Mouse (Mus musculus) forebrain, embryonic 16.5 days (tissue): ENCODE data around the gene Htatip2. TPM values are rescaled to one million over a fixed set of nuclear protein-coding genes. Genes with fewer than 3 reads are reported as not detected.
A peak's percentile ranks its signal among the peaks of the same experiment; 100 is the strongest.

Source experiments
- ATAC-seq: fragments of 200-750 bp; cut with Nextera tagmentation; 2 replicates; pipeline ENCODE4 v1.8.0; 2017; ENCODE audit warnings: mild to moderate bottlenecking, moderate library complexity
- H3K27ac ChIP-seq: fragments of 300-500 bp; sonication (generic); 2 replicates; pipeline ENCODE4 v1.5.1; 2014; ENCODE audit warnings: low read length, control low read depth
- H3K27me3 ChIP-seq: fragments of 300-500 bp; sonication (generic); replicated peaks from 2 replicates; pipeline ENCODE4 v1.6.1; 2014; ENCODE audit warnings: low read length; ENCODE audit not compliant: control insufficient read depth, insufficient read depth
- H3K36me3 ChIP-seq: fragments of 300-500 bp; sonication (generic); 2 replicates; pipeline ENCODE4 v1.6.1; 2014; ENCODE audit not compliant: control insufficient read depth, insufficient read depth
- H3K4me1 ChIP-seq: fragments of 300-500 bp; sonication (generic); replicated peaks from 2 replicates; pipeline ENCODE4 v1.6.1; 2014; ENCODE audit warnings: low read length; ENCODE audit not compliant: control insufficient read depth, insufficient read depth
- H3K4me2 ChIP-seq: fragments of 300-500 bp; sonication (generic); 2 replicates; pipeline ENCODE4 v1.6.1; 2014; ENCODE audit warnings: mild to moderate bottlenecking, low read length, control low read depth
- H3K4me3 ChIP-seq: fragments of 300-500 bp; sonication (generic); replicated peaks from 2 replicates; pipeline ENCODE4 v1.5.1; 2014; ENCODE audit warnings: mild to moderate bottlenecking, low read length, control low read depth
- H3K9ac ChIP-seq: fragments of 300-500 bp; sonication (generic); replicated peaks from 2 replicates; pipeline ENCODE4 v1.6.1; 2014; ENCODE audit warnings: low read depth, low read length, control low read depth
- H3K9me3 ChIP-seq: fragments of 300-500 bp; sonication (generic); 2 replicates; pipeline ENCODE4 v1.6.1; 2016; ENCODE audit warnings: low read length; ENCODE audit not compliant: control insufficient read depth
- WGBS: fragments of 180-500 bp; shearing (Covaris S2); extraction: QIAGEN DNeasy Blood & Tissue Kit; methylation state at CpG from one replicate; pipeline ENCODE4 v1.1.7; 2014; 5-methylcytosine and 5-hydroxymethylcytosine counted together
- polyA plus RNA-seq: library from polyadenylated mRNA; unstranded; fragments of >200 nt; fragmentation: Nextera tagmentation; extraction: Ambion mirVana; gene quantifications from 2 replicates; pipeline ENCODE4 v1.2.1, GENCODE M21; 2015

The Htatip2 gene
- polyA plus RNA-seq, 1 experiment from 2014 or later: 2.5 TPM

DNA sequence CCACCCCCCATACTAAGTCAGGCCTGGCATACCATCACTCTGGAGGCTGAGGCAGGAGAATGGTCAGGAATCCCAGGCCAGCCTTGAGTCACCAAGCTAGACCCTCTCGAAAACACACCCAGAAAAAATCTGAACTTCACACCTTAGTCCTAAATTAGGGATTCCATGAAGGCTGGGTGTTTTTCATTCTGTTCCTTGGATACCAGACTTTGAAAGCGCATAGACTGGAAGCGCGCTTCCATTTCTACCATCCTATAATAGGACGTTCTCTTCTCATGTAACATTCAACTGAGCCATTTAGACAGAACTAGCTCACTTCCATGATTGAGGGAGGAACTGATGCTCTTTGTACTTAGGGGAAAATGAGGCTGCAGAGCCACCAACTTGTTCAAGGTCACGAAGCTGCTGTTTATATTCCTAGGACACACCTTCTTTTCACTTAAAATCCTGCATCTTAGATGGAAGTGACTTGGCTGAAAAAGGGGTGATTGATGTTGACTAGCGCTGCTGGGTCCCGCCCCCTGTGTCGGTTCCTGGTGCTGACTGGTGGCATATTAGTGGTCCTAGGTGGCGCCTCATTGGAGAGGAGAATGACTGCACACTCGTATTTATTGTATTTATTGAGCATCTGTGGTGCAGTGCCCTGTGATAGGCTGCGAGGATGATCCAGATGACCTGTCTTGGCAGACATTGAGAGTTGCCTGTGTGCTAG is 20.1 kb downstream of the Htatip2 start:
- Histone ChIP-seq H3K4me2 (peak overlapping the region; percentile 66), H3K4me3 (peak overlapping the region; percentile 64), H3K36me3 (peaks cover 8% of the 10 kb centered on the region), H3K4me1 (peaks cover 14% of the 10 kb centered on the region), H3K27me3 (no peaks in the 10 kb centered on the region), H3K27ac (no peak overlapping the region; the same call in 1 of the 2 replicates), H3K9ac (peak overlapping the region; percentile 74), H3K9me3 (no peaks in the 10 kb centered on the region)
- WGBS: 72% methylated on average over 12 of the region's 12 CpGs
- peak; percentile 5; the same call in 1 of the 2 replicates for ATAC-seq

DNA sequence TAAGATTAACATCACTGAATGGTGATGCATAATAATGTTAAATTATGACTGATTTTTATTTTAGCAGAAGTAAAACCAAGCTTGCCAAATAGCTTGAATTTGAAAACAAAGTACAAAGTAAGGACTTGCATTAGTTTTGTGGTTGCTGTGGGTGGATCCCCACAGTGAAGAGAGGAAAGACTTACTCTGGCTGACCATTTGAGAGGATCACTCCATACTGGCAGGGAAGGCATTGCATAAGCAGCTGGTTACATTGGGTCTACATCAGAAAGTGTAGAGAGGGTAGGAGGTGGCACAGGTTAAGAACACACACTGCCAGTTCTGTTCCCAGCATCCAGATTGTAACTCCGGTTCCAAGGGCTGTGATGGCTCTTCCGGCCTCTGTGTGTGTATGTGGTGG is 24.1 kb downstream of the Htatip2 start:
- Histone ChIP-seq H3K4me1 (peaks cover 14% of the 10 kb centered on the region), H3K9me3 (no peaks in the 10 kb centered on the region), H3K4me2 (no peak overlapping the region), H3K27ac (no peak overlapping the region), H3K9ac (no peak overlapping the region), H3K4me3 (no peak overlapping the region), H3K27me3 (no peaks in the 10 kb centered on the region), H3K36me3 (peaks cover 14% of the 10 kb centered on the region)
- 98% methylated on average over 2 of the region's 2 CpGs for WGBS
- no peak for ATAC-seq

GRCm38 (mm10) chr7:49785141-49785540 is 26.2 kb downstream of the Htatip2 start:
- no peak for ATAC-seq
- peaks cover 15% of the 10 kb centered on the region for H3K36me3 ChIP-seq

DNA sequence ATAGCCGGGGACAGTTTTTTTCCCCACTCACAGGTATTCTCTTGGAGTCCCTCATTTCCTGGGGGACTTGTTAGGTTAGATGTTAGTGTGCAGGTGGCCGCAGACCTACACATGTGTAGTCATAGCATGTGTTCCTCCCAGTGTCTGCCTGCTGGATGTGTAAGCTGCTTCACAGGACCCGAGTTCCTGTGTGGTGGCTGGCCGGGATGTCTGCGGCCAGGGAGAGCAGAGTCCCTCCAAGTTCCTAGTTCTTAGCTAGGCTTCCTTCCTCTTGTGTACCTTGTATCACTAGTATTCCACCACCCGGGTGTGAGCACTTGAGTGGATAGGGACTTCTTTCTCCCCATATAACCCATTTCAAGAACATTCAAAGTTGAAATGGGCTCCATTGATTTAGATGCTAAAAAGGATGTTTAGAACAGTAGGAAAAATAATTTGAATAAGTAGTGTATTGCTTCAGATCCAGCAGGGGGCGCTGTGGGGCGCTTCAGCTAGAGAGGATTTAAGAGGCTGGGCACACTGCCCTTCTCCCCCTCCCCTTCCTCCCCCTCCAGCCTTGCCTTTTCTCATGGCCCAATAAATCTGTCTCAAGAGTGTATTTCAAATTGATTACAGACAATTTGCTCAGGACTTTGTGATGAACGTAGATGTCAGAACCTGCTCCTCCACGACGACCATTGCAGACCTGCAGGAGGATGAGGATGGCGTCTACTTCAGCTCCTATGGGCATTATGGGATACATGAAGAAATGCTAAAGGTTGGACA is 27.9 kb downstream of the Htatip2 start:
- peak; percentile 40 for ATAC-seq

More at GRCm38 (mm10) chr7:49785141-49785540, 26.2 kb downstream of the Htatip2 start:
- H3K9ac ChIP-seq: no peak overlapping the region
- H3K27ac ChIP-seq: no peak overlapping the region
- H3K4me2 ChIP-seq: no peak overlapping the region
- no peaks in the 10 kb centered on the region for H3K27me3 ChIP-seq
- H3K9me3 ChIP-seq: no peaks in the 10 kb centered on the region
- no peak overlapping the region for H3K4me3 ChIP-seq
- peaks cover under 1% of the 10 kb centered on the region; the same call in 1 of the 2 replicates for H3K4me1 ChIP-seq
- WGBS: 99% methylated on average over 7 of the region's 7 CpGs

DNA sequence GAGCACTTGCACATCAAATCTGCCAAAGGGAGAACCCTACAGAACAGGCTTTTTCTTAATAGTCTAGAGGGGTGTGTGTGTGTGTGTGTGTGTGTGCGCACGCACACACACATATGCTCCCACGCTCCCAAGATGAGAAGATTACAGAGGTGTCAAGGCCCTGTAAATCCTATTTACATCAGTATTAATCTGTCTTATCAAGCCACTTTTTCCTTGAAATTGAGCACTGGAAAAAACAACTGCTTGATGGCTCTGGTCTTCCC is 28.4 kb downstream of the Htatip2 start:
- no peak overlapping the region for H3K4me3 ChIP-seq
- 95% methylated on average over 3 of the region's 3 CpGs for WGBS
- H3K27ac ChIP-seq: no peak overlapping the region
- ATAC-seq: no peak
- H3K27me3 ChIP-seq: no peaks in the 10 kb centered on the region
- no peaks in the 10 kb centered on the region for H3K9me3 ChIP-seq
- H3K4me1 ChIP-seq: no peaks in the 10 kb centered on the region
- peaks cover 9% of the 10 kb centered on the region for H3K36me3 ChIP-seq
- no peak overlapping the region for H3K9ac ChIP-seq
- H3K4me2 ChIP-seq: no peak overlapping the region

More for the DNA sequence above, 27.9 kb downstream of the Htatip2 start:
- 57% methylated on average over 12 of the region's 12 CpGs for WGBS
- no peaks in the 10 kb centered on the region for H3K9me3 ChIP-seq
- no peaks in the 10 kb centered on the region for H3K4me1 ChIP-seq
- H3K9ac ChIP-seq: no peak overlapping the region
- H3K27ac ChIP-seq: no peak overlapping the region
- H3K36me3 ChIP-seq: peaks cover 12% of the 10 kb centered on the region
- no peak overlapping the region for H3K4me2 ChIP-seq
- H3K4me3 ChIP-seq: no peak overlapping the region
- H3K27me3 ChIP-seq: no peaks in the 10 kb centered on the region

GRCm38 (mm10) chr7:49794304-49794703 is 35.4 kb downstream of the Htatip2 start:
- WGBS: 87% methylated on average over 2 of the region's 2 CpGs

GRCm38 (mm10) chr7:49797171-49797570 is 38.3 kb downstream of the Htatip2 start:
- no peaks in the 10 kb centered on the region for H3K27me3 ChIP-seq
- H3K9me3 ChIP-seq: no peaks in the 10 kb centered on the region
- 84% methylated on average over 1 of the region's 1 CpGs for WGBS
- no peak overlapping the region for H3K27ac ChIP-seq
- peaks cover 12% of the 10 kb centered on the region for H3K36me3 ChIP-seq
- H3K4me3 ChIP-seq: no peak overlapping the region
- H3K4me1 ChIP-seq: no peaks in the 10 kb centered on the region; the same call in 1 of the 2 replicates
- H3K4me2 ChIP-seq: no peak overlapping the region
- no peak for ATAC-seq
- H3K9ac ChIP-seq: no peak overlapping the region

More at GRCm38 (mm10) chr7:49794304-49794703, 35.4 kb downstream of the Htatip2 start:
- ATAC-seq: no peak
- Histone ChIP-seq H3K4me3 (no peak overlapping the region), H3K9me3 (no peaks in the 10 kb centered on the region), H3K36me3 (peaks cover 13% of the 10 kb centered on the region), H3K27ac (no peak overlapping the region), H3K4me2 (no peak overlapping the region), H3K9ac (no peak overlapping the region), H3K27me3 (no peaks in the 10 kb centered on the region), H3K4me1 (no peaks in the 10 kb centered on the region)

- Histone ChIP-seq H3K27me3 (no peaks in the 10 kb centered on the region), H3K9me3 (no peaks in the 10 kb centered on the region), H3K4me3 (no peak overlapping the region), H3K9ac (no peak overlapping the region), H3K27ac (no peak overlapping the region), H3K36me3 (peaks cover 6% of the 10 kb centered on the region; the same call in 1 of the 2 replicates), H3K4me2 (no peak overlapping the region), H3K4me1 (no peaks in the 10 kb centered on the region; the same call in 1 of the 2 replicates)
- no peak for ATAC-seq
- 87% methylated on average over 6 of the region's 6 CpGs for WGBS
Measured at GRCm38 (mm10) chr7:49803511-49803910, 44.6 kb downstream of the Htatip2 start.

GRCm38 (mm10) chr7:49804638-49805165 is 45.8 kb downstream of the Htatip2 start:
- 76% methylated on average over 5 of the region's 5 CpGs for WGBS
- H3K4me3 ChIP-seq: no peak overlapping the region
- no peak for ATAC-seq
- H3K27ac ChIP-seq: 0 out of 2 replicates have a peak overlapping the region, but pooled peaks have one; percentile 37
- no peaks in the 10 kb centered on the region; the same call in 1 of the 2 replicates for H3K4me1 ChIP-seq
- 0 out of 2 replicates have a peak, but pooled peaks cover 2% of the 10 kb centered on the region for H3K36me3 ChIP-seq
- no peaks in the 10 kb centered on the region for H3K27me3 ChIP-seq
- H3K9ac ChIP-seq: no peak overlapping the region
- H3K4me2 ChIP-seq: no peak overlapping the region
- H3K9me3 ChIP-seq: no peaks in the 10 kb centered on the region
